Mouse (Mus musculus): Measurements from ENCODE around the gene Acer3. TPM values are rescaled to one million over a fixed set of nuclear protein-coding genes. Genes with fewer than 3 reads are reported as not detected.

The Acer3 gene
- polyA plus RNA-seq, 1 experiment from 2014 or later, result 28.2 TPM

GRCm38 (mm10) chr7:98332678-98333397 lies 11.8 kb upstream of the Acer3 start:
- Histone ChIP-seq H3K27me3 (no peaks in the 10 kb centered on the region), H3K4me3 (no peak overlapping the region), H3K9me3 (no peaks in the 10 kb centered on the region), H3K4me2 (no peak overlapping the region), H3K27ac (replicated peaks) (no peak overlapping the region), H3K9ac (no peak overlapping the region), H3K4me1 (replicated peaks) (peaks cover 4% of the 10 kb centered on the region; the same call in 1 of the 2 replicates), H3K36me3 (no peaks in the 10 kb centered on the region)
- 60% methylated on average over 5 of the region's 5 CpGs for WGBS
- ATAC-seq (ENCODE audit: low FRiP score, low read depth), result no peak

GRCm38 (mm10) chr7:98331932-98332331 lies 10.9 kb upstream of the Acer3 start:
- Histone ChIP-seq H3K27me3 (no peaks in the 10 kb centered on the region), H3K9ac (no peak overlapping the region), H3K9me3 (no peaks in the 10 kb centered on the region), H3K4me2 (no peak overlapping the region), H3K36me3 (no peaks in the 10 kb centered on the region), H3K4me1 (replicated peaks) (peaks cover 4% of the 10 kb centered on the region; the same call in 1 of the 2 replicates), H3K4me3 (no peak overlapping the region), H3K27ac (replicated peaks) (no peak overlapping the region)
- WGBS, result 72% methylated on average over 3 of the region's 3 CpGs
- ATAC-seq (ENCODE audit: low FRiP score, low read depth), result no peak

- Histone ChIP-seq H3K4me3 (no peak overlapping the region), H3K36me3 (no peaks in the 10 kb centered on the region), H3K4me2 (no peak overlapping the region), H3K27me3 (no peaks in the 10 kb centered on the region), H3K9me3 (no peaks in the 10 kb centered on the region), H3K27ac (replicated peaks) (no peak overlapping the region), H3K9ac (no peak overlapping the region), H3K4me1 (replicated peaks) (peaks cover 4% of the 10 kb centered on the region; the same call in 1 of the 2 replicates)
- WGBS, result 66% methylated on average over 2 of the region's 2 CpGs
- no peak for ATAC-seq (ENCODE audit: low FRiP score, low read depth)
Measured at GRCm38 (mm10) chr7:98330375-98331002, 9.5 kb upstream of the Acer3 start.

- WGBS, result 71% methylated on average over 7 of the region's 7 CpGs
Measured at GRCm38 (mm10) chr7:98329651-98330374, 8.8 kb upstream of the Acer3 start.

GRCm38 (mm10) chr7:98328311-98328710 lies 7.3 kb upstream of the Acer3 start:
- H3K4me2 ChIP-seq, result no peak overlapping the region
- H3K9ac ChIP-seq, result no peak overlapping the region
- H3K4me1 ChIP-seq (replicated peaks), result peaks cover 8% of the 10 kb centered on the region
- no peak overlapping the region for H3K27ac ChIP-seq (replicated peaks)
- no peak for ATAC-seq (ENCODE audit: low FRiP score, low read depth)
- no peak overlapping the region for H3K4me3 ChIP-seq
- H3K9me3 ChIP-seq, result no peaks in the 10 kb centered on the region
- WGBS, result 52% methylated on average over 2 of the region's 2 CpGs
- H3K27me3 ChIP-seq, result no peaks in the 10 kb centered on the region
- H3K36me3 ChIP-seq, result no peaks in the 10 kb centered on the region

More at GRCm38 (mm10) chr7:98329651-98330374, 8.8 kb upstream of the Acer3 start:
- Histone ChIP-seq H3K9ac (no peak overlapping the region), H3K4me2 (no peak overlapping the region), H3K36me3 (no peaks in the 10 kb centered on the region), H3K27me3 (no peaks in the 10 kb centered on the region), H3K9me3 (no peaks in the 10 kb centered on the region), H3K27ac (replicated peaks) (no peak overlapping the region), H3K4me1 (replicated peaks) (peaks cover 4% of the 10 kb centered on the region; the same call in 1 of the 2 replicates), H3K4me3 (no peak overlapping the region)
- no peak for ATAC-seq (ENCODE audit: low FRiP score, low read depth)

DNA sequence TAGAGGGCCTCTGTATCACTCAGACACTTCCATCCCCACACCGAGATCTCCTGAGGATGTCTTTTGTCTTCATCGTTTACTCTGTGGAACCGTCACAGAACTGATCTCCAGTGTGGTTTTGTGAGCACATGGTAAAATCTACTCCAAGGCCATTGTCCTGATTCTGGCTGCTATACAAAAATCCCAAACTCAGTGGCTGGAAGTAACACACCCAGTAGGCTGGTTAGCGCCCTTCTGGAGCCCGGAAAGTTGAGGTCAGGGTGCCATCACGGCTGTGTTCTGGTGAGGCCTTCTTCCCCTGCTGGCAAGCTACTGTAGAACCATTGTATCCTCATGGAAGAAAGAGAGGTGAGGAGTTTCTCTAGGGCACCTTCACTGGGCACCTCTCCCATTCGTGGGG lies 5.0 kb upstream of the Acer3 start:
- Histone ChIP-seq H3K4me2 (no peak overlapping the region), H3K4me1 (replicated peaks) (peaks cover 8% of the 10 kb centered on the region), H3K27me3 (no peaks in the 10 kb centered on the region), H3K9ac (no peak overlapping the region), H3K27ac (replicated peaks) (no peak overlapping the region), H3K4me3 (no peak overlapping the region), H3K9me3 (no peaks in the 10 kb centered on the region), H3K36me3 (no peaks in the 10 kb centered on the region)
- no peak for ATAC-seq (ENCODE audit: low FRiP score, low read depth)
- 76% methylated on average over 7 of the region's 7 CpGs for WGBS

DNA sequence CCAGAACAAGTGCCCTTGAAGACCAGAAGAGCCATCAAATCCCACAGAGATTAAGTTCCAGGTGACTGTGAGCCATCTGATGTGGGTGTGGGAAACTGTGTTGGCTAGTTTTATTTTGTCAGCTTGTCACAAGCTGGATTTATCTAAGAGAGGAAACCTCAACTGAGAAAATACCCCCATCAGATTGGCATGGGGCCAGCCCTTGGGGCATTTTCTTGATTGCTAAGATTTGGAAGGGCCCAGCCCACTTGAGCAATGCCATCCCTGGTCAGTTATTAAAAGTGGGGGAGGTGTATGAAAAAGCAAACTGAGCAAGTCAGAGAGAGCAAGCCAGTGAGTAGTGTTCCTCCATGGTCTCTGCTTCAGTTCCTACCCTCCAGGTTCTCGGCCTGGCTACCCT lies 3.2 kb upstream of the Acer3 start:
- no peaks in the 10 kb centered on the region for H3K36me3 ChIP-seq
- no peaks in the 10 kb centered on the region for H3K27me3 ChIP-seq
- H3K4me1 ChIP-seq (replicated peaks), result peaks cover 8% of the 10 kb centered on the region
- no peak for ATAC-seq (ENCODE audit: low FRiP score, low read depth)
- H3K27ac ChIP-seq (replicated peaks), result no peak overlapping the region
- no peak overlapping the region for H3K4me3 ChIP-seq
- H3K4me2 ChIP-seq, result no peak overlapping the region
- 53% methylated on average over 1 of the region's 1 CpGs for WGBS
- no peak overlapping the region for H3K9ac ChIP-seq
- no peaks in the 10 kb centered on the region for H3K9me3 ChIP-seq

DNA sequence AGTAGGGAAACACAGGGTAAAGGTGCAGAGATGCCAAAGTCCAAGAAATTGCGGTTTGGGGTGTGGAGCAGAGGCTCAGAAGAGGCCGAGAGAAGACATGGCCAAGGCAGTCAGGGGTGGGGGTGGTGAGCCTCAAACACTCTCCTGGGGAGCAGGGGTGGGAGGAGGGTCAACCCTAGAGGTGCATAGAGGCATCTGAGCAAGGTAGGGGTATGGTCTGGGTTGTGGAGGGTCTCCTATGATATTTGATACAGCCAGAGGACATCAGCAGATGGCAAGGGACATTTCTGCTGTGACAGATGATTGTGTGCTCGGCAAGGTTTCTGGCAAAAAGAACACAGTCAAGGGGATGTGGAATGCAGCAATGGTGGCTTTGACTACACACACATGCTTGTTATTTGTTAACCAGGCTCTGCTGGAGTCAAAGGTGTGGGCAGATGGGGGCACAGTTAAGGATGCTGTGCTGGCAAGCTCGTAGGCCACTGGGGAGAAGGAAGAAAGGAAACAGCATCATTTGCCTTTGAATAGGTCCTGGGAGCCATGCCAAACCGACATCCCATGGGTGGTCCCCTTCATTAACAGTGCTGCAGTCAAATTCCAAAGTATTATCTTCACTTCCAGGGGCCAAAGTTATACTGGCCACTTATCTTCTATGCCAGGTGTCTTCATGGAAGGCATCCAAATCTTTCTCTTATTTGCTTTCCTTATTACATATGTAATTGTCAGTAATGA lies 2.4 kb upstream of the Acer3 start:
- no peak overlapping the region for H3K4me3 ChIP-seq
- H3K9ac ChIP-seq, result no peak overlapping the region
- 0 out of 2 replicates have a peak overlapping the region, but pooled peaks have one; percentile 25 for H3K27ac ChIP-seq (replicated peaks)
- H3K4me1 ChIP-seq (replicated peaks), result peaks cover 8% of the 10 kb centered on the region
- no peak overlapping the region for H3K4me2 ChIP-seq
- no peaks in the 10 kb centered on the region for H3K27me3 ChIP-seq
- no peaks in the 10 kb centered on the region for H3K9me3 ChIP-seq
- no peaks in the 10 kb centered on the region for H3K36me3 ChIP-seq
- ATAC-seq (ENCODE audit: low FRiP score, low read depth), result peak; percentile 83
- 22% methylated on average over 5 of the region's 5 CpGs for WGBS

- Histone ChIP-seq H3K9me3 (no peaks in the 10 kb centered on the region), H3K27ac (replicated peaks) (no peak overlapping the region), H3K36me3 (no peaks in the 10 kb centered on the region), H3K4me2 (no peak overlapping the region), H3K9ac (no peak overlapping the region), H3K27me3 (no peaks in the 10 kb centered on the region), H3K4me3 (no peak overlapping the region), H3K4me1 (replicated peaks) (peaks cover 8% of the 10 kb centered on the region)
- ATAC-seq (ENCODE audit: low FRiP score, low read depth), result no peak
- 87% methylated on average over 3 of the region's 3 CpGs for WGBS
Measured at GRCm38 (mm10) chr7:98322415-98322814, 1.4 kb upstream of the Acer3 start.

GRCm38 (mm10) chr7:98320006-98320556 lies 927 bp downstream of the Acer3 start:
- no peaks in the 10 kb centered on the region for H3K27me3 ChIP-seq
- no peak overlapping the region for H3K4me3 ChIP-seq
- H3K36me3 ChIP-seq, result no peaks in the 10 kb centered on the region
- no peak overlapping the region for H3K9ac ChIP-seq
- no peak overlapping the region for H3K27ac ChIP-seq (replicated peaks)
- H3K9me3 ChIP-seq, result no peaks in the 10 kb centered on the region
- H3K4me1 ChIP-seq (replicated peaks), result peaks cover 8% of the 10 kb centered on the region
- WGBS, result 82% methylated on average over 7 of the region's 7 CpGs
- no peak overlapping the region for H3K4me2 ChIP-seq
- ATAC-seq (ENCODE audit: low FRiP score, low read depth), result no peak

- 38% methylated on average over 2 of the region's 2 CpGs for WGBS
- no peak overlapping the region for H3K4me2 ChIP-seq
- H3K4me3 ChIP-seq, result no peak overlapping the region
- no peaks in the 10 kb centered on the region for H3K36me3 ChIP-seq
- no peak overlapping the region for H3K27ac ChIP-seq (replicated peaks)
- ATAC-seq (ENCODE audit: low FRiP score, low read depth), result no peak
- H3K4me1 ChIP-seq (replicated peaks), result no peaks in the 10 kb centered on the region
- no peaks in the 10 kb centered on the region for H3K27me3 ChIP-seq
- H3K9ac ChIP-seq, result no peak overlapping the region
- no peaks in the 10 kb centered on the region for H3K9me3 ChIP-seq
Measured at GRCm38 (mm10) chr7:98316568-98316967, 4.4 kb downstream of the Acer3 start.
